Mouse (Mus musculus): Measurements from ENCODE around the gene Bahcc1. TPM values are rescaled to one million over a fixed set of nuclear protein-coding genes. Genes with fewer than 3 reads are reported as not detected.

The Bahcc1 gene
- polyA plus RNA-seq, 1 experiment from 2014 or later: 19.5 TPM

- 68% methylated on average over 25 of the region's 25 CpGs for WGBS
- Histone ChIP-seq H3K36me3 (peaks cover 20% of the 10 kb centered on the region), H3K4me3 (replicated peaks) (no peak overlapping the region), H3K4me1 (replicated peaks) (peaks cover 100% of the 10 kb centered on the region), H3K4me2 (replicated peaks) (no peak overlapping the region), H3K27ac (peak overlapping the region; percentile 75; the same call in 1 of the 2 replicates), H3K27me3 (no peaks in the 10 kb centered on the region), H3K9me3 (no peaks in the 10 kb centered on the region), H3K9ac (replicated peaks) (no peak overlapping the region; the same call in 1 of the 2 replicates)
- no peak for ATAC-seq
These were observed 27.3 kb downstream of the Bahcc1 start for GRCm38 (mm10) chr11:120259792-120260768.

GRCm38 (mm10) chr11:120260769-120261150 lies 28.0 kb downstream of the Bahcc1 start:
- WGBS: 80% methylated on average over 6 of the region's 6 CpGs
- Histone ChIP-seq H3K36me3 (peaks cover 23% of the 10 kb centered on the region), H3K4me2 (replicated peaks) (no peak overlapping the region), H3K27me3 (no peaks in the 10 kb centered on the region), H3K9me3 (no peaks in the 10 kb centered on the region), H3K27ac (peak overlapping the region; percentile 75), H3K4me1 (replicated peaks) (peaks cover 100% of the 10 kb centered on the region), H3K4me3 (replicated peaks) (no peak overlapping the region), H3K9ac (replicated peaks) (no peak overlapping the region)
- no peak for ATAC-seq

GRCm38 (mm10) chr11:120261416-120262355 lies 28.9 kb downstream of the Bahcc1 start:
- Histone ChIP-seq H3K36me3 (peaks cover 25% of the 10 kb centered on the region), H3K9ac (replicated peaks) (no peak overlapping the region; the same call in 1 of the 2 replicates), H3K9me3 (no peaks in the 10 kb centered on the region), H3K27me3 (no peaks in the 10 kb centered on the region), H3K27ac (peak overlapping the region; percentile 75), H3K4me1 (replicated peaks) (peaks cover 100% of the 10 kb centered on the region), H3K4me2 (replicated peaks) (no peak overlapping the region), H3K4me3 (replicated peaks) (no peak overlapping the region)
- WGBS: 34% methylated on average over 20 of the region's 20 CpGs
- ATAC-seq: peak; percentile 87

- Histone ChIP-seq H3K4me1 (replicated peaks) (peaks cover 100% of the 10 kb centered on the region), H3K27ac (peak overlapping the region; percentile 75), H3K4me2 (replicated peaks) (no peak overlapping the region), H3K9me3 (no peaks in the 10 kb centered on the region), H3K36me3 (peaks cover 25% of the 10 kb centered on the region), H3K4me3 (replicated peaks) (no peak overlapping the region), H3K27me3 (no peaks in the 10 kb centered on the region), H3K9ac (replicated peaks) (no peak overlapping the region)
- ATAC-seq: peak; percentile 37
- WGBS: 20% methylated on average over 8 of the region's 8 CpGs
These were observed 29.7 kb downstream of the Bahcc1 start for GRCm38 (mm10) chr11:120262356-120262901.

GRCm38 (mm10) chr11:120263176-120263575 lies 30.4 kb downstream of the Bahcc1 start:
- no peak for ATAC-seq
- no peak overlapping the region for H3K27ac ChIP-seq
- 99% methylated on average over 3 of the region's 3 CpGs for WGBS
- H3K36me3 ChIP-seq: peaks cover 25% of the 10 kb centered on the region
- H3K4me1 ChIP-seq (replicated peaks): peaks cover 100% of the 10 kb centered on the region
- H3K4me2 ChIP-seq (replicated peaks): no peak overlapping the region
- H3K9me3 ChIP-seq: no peaks in the 10 kb centered on the region
- H3K4me3 ChIP-seq (replicated peaks): no peak overlapping the region
- no peak overlapping the region for H3K9ac ChIP-seq (replicated peaks)
- no peaks in the 10 kb centered on the region for H3K27me3 ChIP-seq

- peaks cover 100% of the 10 kb centered on the region for H3K4me1 ChIP-seq (replicated peaks)
These were observed 31.3 kb downstream of the Bahcc1 start for GRCm38 (mm10) chr11:120264008-120264407.

GRCm38 (mm10) chr11:120265458-120265857 lies 32.7 kb downstream of the Bahcc1 start:
- H3K27ac ChIP-seq: peak overlapping the region; percentile 36; the same call in 1 of the 2 replicates
- H3K4me1 ChIP-seq (replicated peaks): peaks cover 95% of the 10 kb centered on the region
- peaks cover 25% of the 10 kb centered on the region for H3K36me3 ChIP-seq
- 56% methylated on average over 5 of the region's 5 CpGs for WGBS
- no peaks in the 10 kb centered on the region for H3K9me3 ChIP-seq
- H3K4me3 ChIP-seq (replicated peaks): no peak overlapping the region
- ATAC-seq: no peak
- H3K27me3 ChIP-seq: no peaks in the 10 kb centered on the region
- no peak overlapping the region for H3K9ac ChIP-seq (replicated peaks)
- no peak overlapping the region for H3K4me2 ChIP-seq (replicated peaks)

More at GRCm38 (mm10) chr11:120264008-120264407, 31.3 kb downstream of the Bahcc1 start:
- H3K9ac ChIP-seq (replicated peaks): peak overlapping the region; percentile 34; the same call in 1 of the 2 replicates
- no peak overlapping the region for H3K4me3 ChIP-seq (replicated peaks)
- 39% methylated on average over 6 of the region's 6 CpGs for WGBS
- H3K36me3 ChIP-seq: peaks cover 24% of the 10 kb centered on the region
- no peak for ATAC-seq
- no peaks in the 10 kb centered on the region for H3K9me3 ChIP-seq
- H3K27ac ChIP-seq: peak overlapping the region; percentile 16; the same call in 1 of the 2 replicates
- H3K27me3 ChIP-seq: no peaks in the 10 kb centered on the region
- no peak overlapping the region for H3K4me2 ChIP-seq (replicated peaks)

- 84% methylated on average over 14 of the region's 14 CpGs for WGBS
- ATAC-seq: no peak
- H3K27ac ChIP-seq: no peak overlapping the region
- H3K4me3 ChIP-seq (replicated peaks): no peak overlapping the region
- H3K4me2 ChIP-seq (replicated peaks): no peak overlapping the region
- H3K9ac ChIP-seq (replicated peaks): no peak overlapping the region
- no peaks in the 10 kb centered on the region for H3K9me3 ChIP-seq
- peaks cover 27% of the 10 kb centered on the region for H3K36me3 ChIP-seq
- no peaks in the 10 kb centered on the region for H3K27me3 ChIP-seq
- H3K4me1 ChIP-seq (replicated peaks): peaks cover 86% of the 10 kb centered on the region
These were observed 33.6 kb downstream of the Bahcc1 start for GRCm38 (mm10) chr11:120266259-120266758.

GRCm38 (mm10) chr11:120267274-120267673 lies 34.5 kb downstream of the Bahcc1 start:
- no peaks in the 10 kb centered on the region for H3K9me3 ChIP-seq
- peaks cover 76% of the 10 kb centered on the region for H3K4me1 ChIP-seq (replicated peaks)
- H3K36me3 ChIP-seq: peaks cover 37% of the 10 kb centered on the region
- no peak overlapping the region for H3K4me3 ChIP-seq (replicated peaks)
- H3K27me3 ChIP-seq: no peaks in the 10 kb centered on the region
- H3K27ac ChIP-seq: peak overlapping the region; percentile 70
- WGBS: 90% methylated on average over 2 of the region's 2 CpGs
- ATAC-seq: no peak
- H3K4me2 ChIP-seq (replicated peaks): no peak overlapping the region
- H3K9ac ChIP-seq (replicated peaks): no peak overlapping the region

- H3K27me3 ChIP-seq: no peaks in the 10 kb centered on the region
- H3K36me3 ChIP-seq: peaks cover 41% of the 10 kb centered on the region
- H3K4me1 ChIP-seq (replicated peaks): peaks cover 72% of the 10 kb centered on the region
- no peaks in the 10 kb centered on the region for H3K9me3 ChIP-seq
- H3K9ac ChIP-seq (replicated peaks): no peak overlapping the region; the same call in 1 of the 2 replicates
- WGBS: 50% methylated on average over 3 of the region's 3 CpGs
- H3K27ac ChIP-seq: peak overlapping the region; percentile 70
- ATAC-seq: no peak
- H3K4me3 ChIP-seq (replicated peaks): no peak overlapping the region
- no peak overlapping the region for H3K4me2 ChIP-seq (replicated peaks)
These were observed 34.9 kb downstream of the Bahcc1 start for GRCm38 (mm10) chr11:120267676-120268075.
